Mouse (Mus musculus) stomach, postnatal 0 days (tissue): Measurements from ENCODE around the gene Apba1.
A peak's percentile ranks its signal among the peaks of the same experiment; 100 is the strongest.

Experiments used
- CTCF ChIP-seq: IDR thresholded peaks from 2 replicates; pipeline ENCODE4 v1.5.1; 2016; ENCODE audit warnings: antibody characterized with exemption, low read depth, mild to moderate bottlenecking, moderate library complexity
- EP300 ChIP-seq: optimal IDR thresholded peaks from 2 replicates; pipeline ENCODE3; 2016; ENCODE audit warnings: antibody characterized with exemption

- TF ChIP-seq CTCF (peak; percentile 73), EP300 (no peak)
These were observed 142.5 kb downstream of the Apba1 start for GRCm38 (mm10) chr19:23901177-23901576.
